Mouse (Mus musculus): ENCODE results near the gene Dpm3.

GRCm38 (mm10) chr3:89296761-89297396, 37.7 kb downstream of the Dpm3 start:
- no peak for TF ChIP-seq POLR2A (IDR thresholded peaks at IDR 0.05; ENCODE audit: insufficient read length, low read depth)
- no peak for TF ChIP-seq MYOD1 (IDR thresholded peaks at IDR 0.05; ENCODE audit: control insufficient read depth in 1 of 3, insufficient read length in 2 of 3, low read depth in 2 of 3)
